Mouse (Mus musculus): ENCODE data around the gene Exoc3.

Exoc3 gene

DNA sequence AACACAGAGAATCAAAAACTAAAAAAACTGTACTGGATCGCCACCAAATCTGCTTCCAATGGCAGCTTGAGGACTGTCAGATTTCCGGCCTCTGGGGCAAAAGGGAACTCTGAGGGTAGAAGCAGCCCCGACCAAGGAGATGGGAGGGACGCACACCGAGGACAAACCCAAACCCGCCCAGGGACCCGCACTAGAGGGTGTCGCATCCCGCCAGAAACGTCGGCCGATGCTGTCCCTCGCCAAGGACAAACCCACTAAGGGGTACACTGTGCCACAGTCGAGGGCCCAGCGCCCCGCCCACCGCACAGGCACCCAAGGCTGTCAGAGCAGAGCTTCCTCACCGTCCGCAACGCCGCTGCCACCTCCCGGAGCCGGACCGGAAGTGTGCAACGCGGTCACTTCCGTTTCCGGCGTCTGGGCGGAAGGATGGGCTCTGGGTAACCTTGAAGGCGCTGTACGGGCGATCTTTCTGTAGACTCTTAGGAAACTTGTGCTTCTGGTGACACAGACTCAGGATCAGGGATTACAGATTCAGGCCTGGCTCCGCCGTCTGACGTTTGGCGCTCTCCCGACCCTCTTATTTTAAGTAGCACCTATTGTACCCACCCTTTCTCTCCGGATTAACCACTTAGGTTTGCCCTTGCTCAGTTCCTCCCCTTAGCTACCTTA, at the start of gene Exoc3:
Gene Exoc3, minus strand, starts transcription at position 416 of the 669 bp plus-strand sequence.
- peak; percentile 81 for DNase-seq (ENCODE audit: low read depth, low spot score)

DNA sequence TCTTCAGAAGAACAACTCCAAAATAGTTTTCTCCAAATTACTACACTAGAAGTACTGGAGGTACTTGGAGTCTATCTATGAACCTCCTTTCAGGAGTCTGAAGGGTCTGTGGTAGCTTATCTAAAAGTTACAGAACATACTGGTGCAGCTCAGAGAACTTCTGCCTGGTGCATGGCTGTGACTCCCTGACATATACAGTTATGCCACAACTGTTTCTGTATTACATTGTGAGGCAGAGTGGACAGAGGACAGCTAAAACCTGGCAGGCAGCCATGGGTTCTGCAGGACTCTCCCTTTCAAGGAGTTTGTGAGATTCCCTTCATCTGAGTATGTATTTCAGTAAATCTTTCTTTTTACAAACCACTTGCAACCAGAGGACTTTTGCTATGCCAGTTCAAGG, 38.0 kb upstream of the Exoc3 start:
- DNase-seq (ENCODE audit: low read depth, low spot score) = no peak

DNA sequence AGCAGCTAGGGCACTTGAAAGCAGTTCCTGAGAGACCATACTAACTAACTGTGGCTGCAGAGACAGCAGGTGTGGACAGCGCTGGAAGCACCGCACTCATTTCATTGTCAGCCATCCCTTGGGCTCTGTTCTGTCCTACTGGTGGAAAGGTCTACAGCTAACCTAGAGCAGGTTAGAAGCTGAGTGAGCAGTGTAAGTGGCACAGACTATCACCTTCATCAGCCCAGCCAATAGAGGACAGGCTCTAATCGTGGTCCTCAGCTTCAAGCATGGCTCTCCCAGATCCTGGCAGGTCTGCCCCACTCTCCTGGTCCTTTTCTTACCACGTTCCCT, 37.3 kb upstream of the Exoc3 start:
- DNase-seq (ENCODE audit: low read depth, low spot score) = no peak

DNA sequence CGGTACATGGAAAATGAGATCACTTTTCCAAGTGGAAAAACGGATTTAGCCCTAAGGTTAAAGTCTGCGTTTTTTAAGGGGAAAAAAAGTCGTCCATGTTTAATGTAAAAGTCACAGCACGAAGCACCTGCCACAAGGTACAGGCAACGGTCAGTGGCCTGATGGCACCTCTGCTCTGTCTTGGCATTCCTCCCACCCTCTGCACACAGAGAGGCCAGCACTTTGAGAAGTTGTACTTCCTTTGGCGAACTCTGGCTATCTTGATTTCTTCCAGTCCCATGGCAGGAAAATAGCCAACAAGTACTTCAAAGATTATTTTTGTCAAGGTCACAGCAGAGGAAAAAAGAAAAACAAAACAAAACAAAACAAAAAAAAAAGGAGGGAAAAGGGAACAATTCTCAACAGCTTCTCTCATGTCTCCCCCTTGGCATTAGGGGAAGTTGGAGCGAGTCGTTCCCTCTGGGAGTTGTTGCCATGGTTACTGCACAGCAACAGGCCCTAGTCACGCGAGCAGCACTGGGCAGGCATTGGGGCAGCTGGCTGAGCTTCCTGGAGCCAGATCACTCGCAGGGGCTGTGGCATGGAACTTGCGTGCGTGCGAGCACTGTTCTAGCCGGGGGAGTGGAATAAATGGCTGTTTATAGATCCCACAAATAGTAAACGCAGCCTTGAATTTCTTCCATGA, 36.8 kb upstream of the Exoc3 start:
- peak; percentile 70 for DNase-seq (ENCODE audit: low read depth, low spot score)

DNA sequence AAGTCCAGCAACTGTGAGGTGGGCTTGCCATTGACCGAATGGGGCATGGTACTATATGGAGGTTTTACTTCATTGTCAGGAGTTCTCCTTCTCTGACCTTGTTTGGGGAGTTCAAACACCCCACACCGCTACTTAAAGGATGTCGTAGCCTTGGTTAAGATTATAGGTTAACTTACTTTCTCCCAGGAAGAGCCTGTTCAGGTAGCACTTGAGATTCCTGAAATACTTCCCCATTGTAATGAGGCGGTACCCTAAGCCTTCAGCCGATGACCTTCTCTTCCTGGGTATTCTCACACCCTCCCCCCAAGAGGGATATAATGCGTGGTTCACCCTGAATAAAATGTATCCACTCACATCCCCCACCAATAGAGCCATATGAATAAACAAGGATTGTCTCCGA, 29.0 kb upstream of the Exoc3 start:
- no peak for DNase-seq (ENCODE audit: low read depth, low spot score)

DNA sequence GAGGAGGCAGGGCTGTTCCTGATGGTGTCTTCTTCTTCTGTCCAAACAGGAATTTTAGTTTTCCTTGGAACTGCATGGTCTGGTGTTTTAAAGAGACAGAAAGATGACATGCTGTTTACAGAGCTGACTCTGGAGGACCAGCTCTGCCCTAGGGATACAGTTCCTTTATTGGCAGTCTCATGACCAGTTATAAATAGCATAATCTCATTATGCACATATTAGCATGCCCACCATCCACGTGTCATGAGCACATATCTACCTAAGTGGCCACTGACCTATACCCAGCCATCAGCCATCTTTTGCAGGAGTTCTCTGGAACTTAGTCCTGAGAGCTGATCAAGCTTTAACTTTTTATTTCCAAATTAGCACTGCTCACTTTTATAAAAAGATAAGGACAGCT, 12.1 kb upstream of the Exoc3 start:
- DNase-seq (ENCODE audit: low read depth, low spot score) = no peak

DNA sequence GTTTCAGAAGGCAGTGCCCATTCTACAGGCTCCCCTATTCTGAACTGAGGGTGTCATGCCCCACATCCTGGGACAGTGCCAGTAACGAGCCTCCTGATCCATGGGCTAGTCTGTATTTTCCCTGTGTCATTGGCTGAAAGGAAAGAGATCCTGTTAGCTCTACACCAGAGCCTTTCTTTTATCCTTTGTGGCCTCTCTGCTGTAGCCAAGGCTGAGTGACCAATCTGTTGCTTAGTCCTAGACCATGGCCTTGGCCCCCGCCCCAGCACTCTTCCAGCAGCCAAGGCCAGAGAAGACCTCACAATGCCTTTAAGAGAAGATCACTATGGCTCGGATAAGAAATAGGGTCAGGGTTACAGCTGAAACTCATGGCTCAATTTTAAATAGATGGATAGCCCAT, 9.9 kb upstream of the Exoc3 start:
- DNase-seq (ENCODE audit: low read depth, low spot score) = no peak

DNA sequence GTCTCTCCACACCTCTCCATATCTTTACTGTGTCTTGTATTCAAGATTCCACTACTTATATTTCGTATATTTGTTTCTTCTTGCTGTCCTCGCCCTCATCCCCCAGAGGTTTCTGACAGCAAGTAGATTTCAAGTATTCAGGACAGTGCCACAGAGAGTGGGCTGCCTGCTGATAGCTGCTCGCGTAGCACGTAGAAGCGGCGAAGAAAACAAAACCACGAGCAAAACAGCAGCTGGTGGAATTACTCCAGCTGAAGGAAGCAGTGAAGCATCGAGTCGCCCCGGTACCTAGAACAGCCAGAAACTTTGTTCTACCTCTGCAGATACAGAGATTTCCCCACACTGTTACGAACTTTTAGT, 434 bp upstream of the Exoc3 start:
- no peak for DNase-seq (ENCODE audit: low read depth, low spot score)

DNA sequence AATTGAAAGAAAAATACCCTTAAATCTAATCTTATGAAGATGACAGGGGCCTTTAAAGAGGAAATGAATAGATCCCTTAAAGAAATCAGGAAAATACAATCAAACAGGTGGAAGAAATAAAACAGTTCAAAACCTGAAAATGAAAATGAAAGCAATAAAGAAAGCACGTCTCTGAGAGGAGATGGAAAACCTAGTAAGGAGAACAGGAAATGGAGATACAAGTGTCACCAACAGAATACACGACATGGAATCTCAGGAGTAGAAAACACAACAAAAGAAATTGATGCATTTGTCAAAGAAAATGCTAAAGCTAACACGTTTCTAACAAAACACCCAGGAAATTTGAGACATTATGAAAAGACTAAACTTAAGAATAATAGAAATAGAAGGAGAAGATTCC, 12.1 kb downstream of the Exoc3 start:
- no peak for DNase-seq (ENCODE audit: low read depth, low spot score)

DNA sequence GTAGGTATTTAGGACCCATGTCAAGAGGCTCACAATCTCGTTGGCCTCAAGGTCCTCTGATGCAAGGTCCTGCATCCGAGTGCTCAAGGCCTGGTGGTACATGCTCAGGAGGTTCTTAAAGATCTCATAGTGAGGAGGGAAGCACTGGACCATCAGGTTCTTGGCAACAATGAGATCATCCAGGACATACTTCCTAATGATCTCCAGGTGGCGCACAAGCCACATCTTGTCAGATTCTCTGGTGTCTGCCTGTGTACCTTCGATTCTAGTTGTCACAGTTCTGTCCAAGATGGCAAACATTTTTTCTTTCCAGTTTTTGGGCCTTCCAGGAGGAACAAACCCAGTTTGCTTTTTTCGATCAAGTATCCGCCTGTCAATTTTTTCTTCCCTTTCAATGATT, 15.9 kb downstream of the Exoc3 start:
- DNase-seq (ENCODE audit: low read depth, low spot score) = no peak

DNA sequence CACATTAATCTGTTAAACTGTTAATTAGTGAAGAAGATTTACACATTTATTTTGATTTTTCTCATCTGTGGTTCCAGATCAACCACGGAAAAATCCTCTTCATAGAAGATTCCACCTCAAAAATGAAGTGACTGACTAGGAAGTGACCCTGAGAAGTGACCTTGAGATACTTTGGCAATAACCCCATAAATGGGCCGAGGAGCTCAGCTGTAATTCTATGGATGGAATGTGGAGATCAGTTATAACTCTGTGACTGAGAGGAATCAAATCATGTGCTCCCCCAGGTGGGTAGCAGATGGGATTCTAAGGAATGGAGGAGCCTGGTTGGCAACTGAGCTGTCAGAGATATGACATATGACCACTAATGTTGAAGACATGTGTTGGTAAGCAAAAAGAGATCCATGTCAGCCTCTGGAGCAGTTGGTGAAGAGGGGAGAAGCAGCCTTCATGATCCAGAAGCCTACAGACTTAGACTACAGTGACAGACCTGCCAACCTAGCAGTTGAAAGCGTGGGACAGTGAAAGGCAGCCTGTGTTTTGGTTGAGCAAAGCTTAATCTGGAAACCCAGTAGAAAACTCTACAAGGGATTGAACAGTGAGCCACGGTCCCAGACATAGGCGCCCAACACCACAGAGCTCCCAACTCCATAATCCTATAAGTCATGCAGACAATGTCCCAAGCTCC, 25.4 kb downstream of the Exoc3 start:
- DNase-seq (ENCODE audit: low read depth, low spot score) = no peak

DNA sequence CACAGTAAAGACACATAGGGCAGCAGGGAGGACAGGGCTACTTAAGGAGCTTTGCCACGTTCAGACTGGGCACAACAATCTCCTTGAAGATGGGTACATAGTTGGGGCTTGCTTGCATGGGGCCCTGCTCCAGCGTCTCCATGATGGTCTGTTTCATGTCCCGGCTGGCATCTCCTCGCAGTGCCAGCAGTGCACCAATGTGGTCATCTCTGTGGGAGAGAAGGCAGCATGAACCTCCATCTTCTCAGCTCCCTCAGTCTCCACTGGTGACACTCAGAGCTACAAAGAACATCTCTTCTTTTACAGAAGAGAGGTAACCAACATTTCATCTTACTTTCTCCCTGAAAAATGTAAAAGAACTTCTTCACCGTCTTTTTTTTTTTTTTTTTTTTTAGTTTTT, 36.5 kb downstream of the Exoc3 start:
- no peak for DNase-seq (ENCODE audit: low read depth, low spot score)

DNA sequence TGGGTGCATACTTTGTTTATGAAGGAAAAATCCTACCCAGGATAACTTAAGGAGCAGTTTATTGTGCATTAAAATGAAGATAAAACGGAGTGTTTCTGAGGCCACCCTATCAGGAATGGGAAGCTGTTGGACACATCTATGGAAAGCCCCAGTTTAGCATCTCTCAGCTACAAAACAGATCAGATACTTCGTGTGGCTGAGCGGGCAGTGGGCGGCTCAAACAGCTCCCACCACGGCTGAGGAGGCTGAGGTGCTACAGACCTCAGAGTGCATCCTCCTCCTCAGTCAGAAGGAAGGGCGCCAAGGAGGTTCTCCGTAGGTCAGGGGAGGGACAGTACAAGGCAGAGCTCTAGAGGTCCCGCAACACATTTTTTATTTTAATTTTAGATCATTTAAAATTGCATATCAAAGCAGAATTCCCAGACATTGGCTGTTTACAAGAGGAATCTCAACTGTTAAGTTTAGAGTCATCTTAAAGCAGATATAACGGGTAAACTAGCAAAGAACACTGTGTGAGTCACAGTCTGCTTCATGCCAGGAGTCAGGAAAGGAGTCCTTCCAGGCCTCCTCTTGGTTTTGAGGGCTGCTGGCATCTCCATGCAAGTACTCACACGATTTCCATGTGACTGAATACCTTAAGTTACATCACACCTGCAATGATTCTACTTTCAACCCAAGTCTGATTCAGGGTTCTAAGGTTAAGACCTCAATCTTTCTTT, 38.9 kb downstream of the Exoc3 start:
- DNase-seq (ENCODE audit: low read depth, low spot score) = no peak

DNA sequence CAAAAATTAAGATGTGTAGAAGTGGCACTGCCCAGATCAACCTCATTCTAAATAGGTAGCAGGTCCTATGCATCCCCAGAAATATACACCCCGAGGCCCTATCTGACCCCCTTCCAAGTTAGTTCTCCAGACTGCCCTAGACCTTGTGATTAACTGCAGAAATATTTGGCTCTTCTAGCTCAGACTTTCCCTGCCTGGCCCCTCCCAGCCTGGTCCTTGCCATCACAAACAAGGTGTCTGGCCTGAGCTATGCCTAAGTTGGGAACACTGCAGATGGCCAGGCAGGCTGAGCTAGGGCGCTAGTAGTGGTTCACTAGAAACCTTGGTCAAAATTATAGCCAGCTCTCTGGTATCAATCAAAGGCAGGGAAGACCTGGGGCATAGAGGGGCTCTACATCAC, 41.0 kb downstream of the Exoc3 start:
- DNase-seq (ENCODE audit: low read depth, low spot score) = no peak

DNA sequence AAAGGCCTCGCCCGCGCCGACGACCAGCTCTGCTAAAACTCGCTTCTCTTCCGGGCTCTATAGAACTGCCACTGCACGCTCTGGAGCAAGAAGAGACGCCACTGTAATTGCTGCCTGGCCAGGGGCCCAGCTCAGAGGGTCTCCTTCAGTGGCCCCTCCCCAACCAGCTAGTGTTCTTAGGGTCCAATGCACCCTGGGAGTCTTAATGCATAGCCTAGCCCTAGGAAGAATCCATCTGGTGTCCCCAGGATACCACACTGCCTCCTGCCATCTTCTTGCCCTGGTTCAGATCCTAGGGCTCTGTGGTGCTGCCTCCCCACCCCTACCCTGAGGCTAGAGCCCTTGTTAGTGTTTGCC, 41.5 kb downstream of the Exoc3 start:
- no peak for DNase-seq (ENCODE audit: low read depth, low spot score)

DNA sequence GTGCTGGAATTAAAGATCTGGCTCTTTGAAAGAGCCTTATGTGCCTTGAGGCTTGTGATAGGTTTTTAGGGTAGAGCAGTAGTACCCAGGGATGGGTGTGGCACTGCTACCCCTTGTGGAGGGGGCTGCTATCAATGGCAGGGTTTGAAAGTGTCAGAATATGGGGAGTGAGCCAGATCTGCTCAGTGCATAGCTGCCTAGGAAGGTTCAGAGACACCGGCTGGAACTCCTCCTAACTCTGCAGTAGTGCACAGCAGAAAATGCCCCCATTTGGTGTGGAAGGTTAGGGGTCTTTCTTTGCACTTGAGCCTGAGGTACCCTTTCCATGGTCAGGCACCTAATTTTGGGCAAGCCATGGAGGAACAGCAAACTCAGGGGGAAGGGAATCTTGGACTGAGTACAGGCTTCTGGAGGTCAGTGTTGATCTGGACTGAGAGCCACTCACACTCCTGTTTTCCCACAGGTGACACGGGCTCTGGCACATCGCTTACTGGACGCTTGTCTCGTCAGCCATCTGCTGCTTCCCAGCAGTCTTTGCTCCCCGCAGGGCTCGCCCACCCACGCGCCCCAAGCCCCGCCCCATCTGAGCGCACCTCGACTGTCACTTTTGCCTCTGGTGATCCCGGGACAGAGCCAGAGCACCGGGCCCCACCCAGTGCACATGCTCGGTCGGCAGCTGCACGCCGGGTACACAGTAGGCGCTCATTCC, 42.0 kb downstream of the Exoc3 start:
- DNase-seq (ENCODE audit: low read depth, low spot score) = peak; percentile 16

DNA sequence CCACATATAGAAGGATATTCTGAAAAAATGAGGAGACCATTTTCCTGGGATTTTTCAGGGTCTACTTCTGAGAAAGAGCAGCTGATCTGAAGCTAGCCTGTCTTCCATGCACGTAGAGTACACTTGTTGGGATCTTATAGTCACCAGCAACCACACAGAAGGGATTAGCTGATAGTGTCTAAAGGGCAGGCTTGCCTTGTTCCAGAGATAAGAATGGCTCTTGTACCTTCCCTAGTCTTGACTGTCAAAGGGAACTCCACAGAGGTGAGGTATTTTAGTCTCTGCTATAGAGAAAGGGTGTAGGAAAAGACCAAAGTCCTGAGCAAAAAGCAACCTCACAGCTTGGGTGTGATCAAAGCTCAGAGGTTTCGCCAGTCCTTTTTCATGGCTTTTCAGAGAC, 61.2 kb downstream of the Exoc3 start:
- no peak for DNase-seq (ENCODE audit: low read depth, low spot score)

DNA sequence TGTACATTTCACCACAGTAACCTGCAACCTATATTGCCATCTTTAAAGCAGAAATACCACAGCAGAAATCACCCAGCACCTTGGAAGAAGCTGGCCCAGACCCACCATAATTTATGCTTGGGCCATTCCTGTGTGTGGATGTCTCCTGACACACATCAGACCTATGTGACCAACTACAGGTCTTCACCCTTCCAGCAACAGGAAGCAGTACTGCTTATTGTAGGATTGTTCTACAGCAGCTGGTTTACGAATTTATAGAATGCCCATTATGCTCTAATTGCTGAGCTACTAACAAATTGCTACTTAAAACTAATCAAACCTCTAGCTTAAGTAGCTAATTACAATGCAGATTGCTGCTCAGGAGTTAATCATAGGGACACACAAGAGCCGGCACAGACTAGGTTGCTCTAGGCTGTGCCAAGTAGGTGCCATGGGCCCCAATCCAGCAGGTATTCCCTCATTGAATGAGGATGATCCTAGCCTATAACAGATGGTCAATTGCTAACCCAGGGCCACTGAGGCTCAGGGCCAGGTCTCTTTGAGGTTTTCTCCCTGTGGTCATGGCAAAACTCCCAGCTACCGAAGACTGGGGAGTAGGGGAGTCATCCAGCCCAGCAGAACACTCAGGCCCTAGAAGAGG, 62.4 kb downstream of the Exoc3 start:
- no peak for DNase-seq (ENCODE audit: low read depth, low spot score)

DNA sequence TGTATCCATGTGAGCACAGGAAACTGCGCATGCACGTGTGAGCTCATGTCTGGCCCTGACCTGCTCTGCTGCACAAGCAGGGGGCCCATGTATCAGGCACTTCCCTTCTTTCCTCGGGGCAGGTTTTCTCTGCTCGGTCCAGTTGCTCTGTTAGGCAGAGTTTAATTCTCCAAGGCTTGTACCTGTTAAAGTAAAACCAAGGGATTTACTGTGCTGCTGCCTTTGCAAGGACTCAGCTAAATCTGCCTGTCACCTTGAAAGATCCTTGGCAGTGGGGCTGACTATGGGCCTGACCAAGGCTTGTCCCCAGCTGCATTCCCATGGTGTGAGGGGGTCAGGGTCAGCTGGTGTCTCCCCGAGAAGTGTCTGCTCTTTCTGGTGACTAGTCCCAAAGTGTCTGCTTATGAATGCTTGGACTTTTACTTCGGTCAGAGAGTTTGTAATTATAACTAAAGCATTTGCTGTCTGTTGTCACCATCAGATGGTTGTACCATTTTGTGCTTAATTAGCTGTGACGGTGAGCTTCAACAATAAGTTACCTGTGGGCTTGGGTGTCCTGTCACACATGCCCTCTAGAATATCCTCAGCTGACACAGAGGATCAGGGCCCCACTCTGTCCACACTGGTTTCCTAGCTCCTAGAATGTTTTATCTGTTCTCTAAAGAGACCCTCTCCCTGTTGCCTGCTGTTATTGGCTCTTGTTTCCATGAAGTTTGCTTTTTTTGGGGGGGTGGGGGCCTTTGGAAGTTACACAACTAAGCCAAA, 64.2 kb downstream of the Exoc3 start:
- no peak for DNase-seq (ENCODE audit: low read depth, low spot score)

DNA sequence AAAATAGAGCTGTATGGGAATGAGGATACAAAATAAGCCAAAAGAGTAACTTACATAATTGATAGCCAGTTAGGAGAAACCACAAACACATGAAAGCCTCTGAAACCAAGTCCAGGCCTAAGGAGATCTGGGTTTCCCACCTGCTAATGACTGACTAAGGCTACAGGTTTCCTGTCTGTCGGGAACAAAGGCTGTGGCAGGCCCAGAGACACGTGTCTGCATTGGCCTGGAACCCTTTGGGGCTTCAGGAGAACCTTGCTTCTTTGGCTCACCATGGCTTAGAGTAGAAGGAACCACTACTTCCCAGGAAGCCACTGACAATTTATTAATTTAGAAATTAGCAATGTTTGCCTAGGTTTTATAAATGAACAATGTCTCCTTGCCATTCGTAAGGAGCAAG, 65.2 kb downstream of the Exoc3 start:
- DNase-seq (ENCODE audit: low read depth, low spot score) = no peak

DNA sequence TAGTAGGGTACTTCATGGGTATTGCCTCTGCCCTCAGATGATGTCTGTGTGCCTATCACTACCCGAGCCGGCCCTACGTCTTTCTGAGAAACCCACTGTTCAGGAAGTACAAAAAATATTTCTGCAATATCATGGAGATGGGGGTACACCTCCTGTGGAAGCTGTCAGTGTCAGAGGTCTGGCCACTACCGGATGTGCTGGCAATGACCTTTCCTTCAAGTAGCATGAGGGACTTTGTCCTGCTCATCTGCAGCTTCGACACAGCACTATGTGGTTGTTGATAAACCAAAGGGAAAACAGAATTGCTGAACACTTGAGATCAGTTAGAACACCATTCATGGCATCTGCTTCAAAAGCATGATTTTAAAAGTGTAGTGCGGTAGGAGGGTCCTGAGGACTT, 67.7 kb downstream of the Exoc3 start:
- no peak for DNase-seq (ENCODE audit: low read depth, low spot score)
